Comparison of ENCODE assay signal across 31 mouse cellular contexts in the genomic region with DNA sequence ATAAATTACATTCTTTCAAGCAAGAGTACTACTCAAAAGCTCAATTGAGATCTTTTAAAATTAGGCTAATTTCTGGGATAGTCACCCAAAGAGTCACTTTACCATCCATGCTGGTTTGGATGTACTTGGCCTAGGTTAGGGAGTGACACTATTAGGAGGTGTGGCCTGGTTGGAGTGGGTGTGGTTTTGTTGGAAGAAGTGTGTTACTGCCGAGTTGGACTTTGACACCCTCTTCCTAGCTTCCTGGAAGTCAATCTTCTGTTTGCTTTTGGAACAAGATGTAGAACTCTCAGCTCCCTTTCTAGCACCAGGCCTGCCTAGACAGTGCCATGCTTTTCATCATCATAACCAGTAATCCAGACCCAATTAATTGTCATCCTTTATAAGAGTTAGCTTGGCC. TPM values are rescaled to one million over a fixed set of nuclear protein-coding genes. Genes with fewer than 3 reads are reported as not detected.
A peak's percentile ranks its signal among the peaks of the same experiment; 100 is the strongest.
DNase-seq lines count a peak whose midpoint lies in the region; ATAC-seq and TF ChIP-seq lines count a peak whose summit lies in the region.
"Had no signal": no experiment of that assay in that cellular context is flagged by ENCODE, and none has a peak within 500 bp of the region (broad histone marks: within the 10 kb centered on the region; RNA-seq: fewer than 3 reads in every experiment).

No protein-coding gene starts in this region.

- H3K27ac ChIP-seq in intestine, embryonic 15.5 days = no peak overlapping the region
- no peak overlapping the region for H3K27ac ChIP-seq in intestine, postnatal 0 days (ENCODE audit: low read depth, low read length)
- H3K27ac ChIP-seq in stomach, postnatal 0 days (replicated peaks) = no peak overlapping the region
- H3K27ac ChIP-seq: forebrain, embryonic 10.5 days; forebrain, embryonic 13.5 days; gastrocnemius, adult 2 months; hindbrain, embryonic 12.5 days; hindbrain, embryonic 15.5 days had no signal

- H3K36me3 ChIP-seq in intestine, embryonic 15.5 days = no peaks in the 10 kb centered on the region
- H3K36me3 ChIP-seq in intestine, postnatal 0 days (ENCODE audit: control insufficient read depth, insufficient read depth) = no peaks in the 10 kb centered on the region
- no peaks in the 10 kb centered on the region for H3K36me3 ChIP-seq in stomach, postnatal 0 days (ENCODE audit: control insufficient read depth, insufficient read depth, low read length)
- H3K36me3 ChIP-seq: forebrain, embryonic 10.5 days; hindbrain, embryonic 12.5 days; hindbrain, embryonic 15.5 days had no signal

- no peaks in the 10 kb centered on the region for H3K4me1 ChIP-seq in intestine, embryonic 15.5 days (replicated peaks)
- H3K4me1 ChIP-seq in intestine, postnatal 0 days (replicated peaks; ENCODE audit: control insufficient read depth, insufficient read depth, low read length) = no peaks in the 10 kb centered on the region
- H3K4me1 ChIP-seq in stomach, postnatal 0 days (replicated peaks; ENCODE audit: control insufficient read depth, insufficient read depth) = no peaks in the 10 kb centered on the region
- H3K4me1 ChIP-seq: forebrain, embryonic 10.5 days; forebrain, embryonic 13.5 days; hindbrain, embryonic 12.5 days; hindbrain, embryonic 15.5 days had no signal

- H3K4me3 ChIP-seq in intestine, embryonic 15.5 days (replicated peaks) = no peak overlapping the region
- no peak overlapping the region for H3K4me3 ChIP-seq in intestine, postnatal 0 days (ENCODE audit: low read depth, low read length)
- H3K4me3 ChIP-seq in stomach, postnatal 0 days (ENCODE audit: low read depth, low read length) = no peak overlapping the region
- H3K4me3 ChIP-seq: forebrain, embryonic 10.5 days; forebrain, embryonic 13.5 days; gastrocnemius, adult 2 months; hindbrain, embryonic 12.5 days; hindbrain, embryonic 15.5 days had no signal

- H3K27me3 ChIP-seq in intestine, embryonic 15.5 days (replicated peaks) = no peaks in the 10 kb centered on the region
- H3K27me3 ChIP-seq in intestine, postnatal 0 days (replicated peaks; ENCODE audit: control insufficient read depth, insufficient read depth, low read length) = no peaks in the 10 kb centered on the region
- no peaks in the 10 kb centered on the region for H3K27me3 ChIP-seq in stomach, postnatal 0 days (ENCODE audit: control insufficient read depth, insufficient read depth, low read length)
- H3K27me3 ChIP-seq: forebrain, embryonic 13.5 days; hindbrain, embryonic 12.5 days; hindbrain, embryonic 15.5 days had no signal

- no peak for TF ChIP-seq CTCF in intestine, postnatal 0 days (IDR thresholded peaks at IDR 0.05; ENCODE audit: low read depth)
- no peak for TF ChIP-seq CTCF in stomach, postnatal 0 days (IDR thresholded peaks at IDR 0.05; ENCODE audit: low read depth)

- H3K9me3 ChIP-seq in intestine, embryonic 15.5 days = no peaks in the 10 kb centered on the region
- no peaks in the 10 kb centered on the region for H3K9me3 ChIP-seq in intestine, postnatal 0 days (ENCODE audit: control insufficient read depth)
- no peaks in the 10 kb centered on the region for H3K9me3 ChIP-seq in stomach, postnatal 0 days (ENCODE audit: control insufficient read depth, low read length)
- H3K9me3 ChIP-seq: forebrain, embryonic 10.5 days; forebrain, embryonic 13.5 days; hindbrain, embryonic 12.5 days; hindbrain, embryonic 15.5 days had no signal

- TF ChIP-seq EP300 in stomach, postnatal 0 days (optimal IDR thresholded peaks at IDR 0.05) = no peak

- no peak overlapping the region for H3K4me2 ChIP-seq in intestine, embryonic 15.5 days (replicated peaks)
- H3K4me2 ChIP-seq in intestine, postnatal 0 days (replicated peaks; ENCODE audit: low read depth) = no peak overlapping the region
- no peak overlapping the region for H3K4me2 ChIP-seq in stomach, postnatal 0 days (replicated peaks; ENCODE audit: low read depth)
- H3K4me2 ChIP-seq: forebrain, embryonic 13.5 days; heart, embryonic 11.5 days; hindbrain, embryonic 12.5 days; hindbrain, embryonic 15.5 days had no signal

- DNase-seq in stomach, postnatal 0 days (ENCODE audit: low spot score) = peak; percentile 69
- no peak for DNase-seq in right cerebral cortex, postnatal 10 days (ENCODE audit: low spot score in 2 of 2)
- DNase-seq in layer of hippocampus, postnatal 14 days (ENCODE audit: low spot score in 2 of 2) = no peak
- DNase-seq in retina, postnatal 1 day = no peak
- DNase-seq: adrenal gland, adult 8-10 months; adrenal gland, postnatal 25 days; cerebellum, adult 18-20 months; cerebellum, adult 9-10 months; cerebellum, postnatal 14 days; gastrocnemius, adult 2 months; gastrocnemius, postnatal 14 days; heart, adult 11 months had no signal

- no peak overlapping the region for H3K9ac ChIP-seq in intestine, embryonic 15.5 days
- H3K9ac ChIP-seq in intestine, postnatal 0 days (ENCODE audit: low read depth, low read length) = no peak overlapping the region
- H3K9ac ChIP-seq in stomach, postnatal 0 days (ENCODE audit: low read length) = no peak overlapping the region
- H3K9ac ChIP-seq: forebrain, embryonic 13.5 days; hindbrain, embryonic 12.5 days; hindbrain, embryonic 15.5 days had no signal

- peak; percentile 66 for ATAC-seq in intestine, embryonic 15.5 days
- 0 out of 2 replicates have a peak, but pooled peaks have one; percentile 41 for ATAC-seq in intestine, postnatal 0 days
- peak; percentile 93 for ATAC-seq in stomach, postnatal 0 days (ENCODE audit: low FRiP score, low TSS enrichment)
- ATAC-seq: activated CD4-positive, CD25-positive, alpha-beta regulatory T cell, adult 4 months; CD4-positive, CD25-positive, alpha-beta regulatory T cell, adult 4 months; forebrain, embryonic 13.5 days; forebrain, embryonic 16.5 days had no signal

- 40% methylated on average over 1 of the region's 1 CpGs for WGBS in intestine, embryonic 15.5 days
- WGBS in intestine, postnatal 0 days = 21% methylated on average over 1 of the region's 1 CpGs
- WGBS in stomach, postnatal 0 days = 15% methylated on average over 1 of the region's 1 CpGs

RNA-seq across cellular contexts. Expression of a gene that starts 45.4 kb away (rescaled TPM):
- 1.4 and 1.7 TPM in 2 replicates for polyA plus RNA-seq in intestine, embryonic 15.5 days (2015; fragmentation: Nextera tagmentation; extraction: Ambion mirVana)
- 0.48 and 0.54 TPM in 2 replicates for polyA plus RNA-seq in intestine, postnatal 0 days (2015; fragmentation: Nextera tagmentation; extraction: Ambion mirVana)
- 0.94 and 1.1 TPM in 2 replicates for polyA plus RNA-seq in stomach, postnatal 0 days (2015; fragmentation: Nextera tagmentation; extraction: Ambion mirVana)
- total RNA-seq in layer of hippocampus, postnatal 14 days (2021) = 10 to 100 TPM; 23.1 to 23.9 TPM
- total RNA-seq: hematopoietic stem cell, adult 5-6 weeks; MEL had no signal
- polyA plus RNA-seq: activated CD4-positive, CD25-positive, alpha-beta regulatory T cell, adult 4 months; C2C12; CD4-positive, CD25-positive, alpha-beta regulatory T cell, adult 4 months had no signal

RNA-seq across cellular contexts. Expression of a gene that starts 54.4 kb away (rescaled TPM):
- not detected in 2 replicates for polyA plus RNA-seq in intestine, embryonic 15.5 days (2015; fragmentation: Nextera tagmentation; extraction: Ambion mirVana)
- polyA plus RNA-seq in intestine, postnatal 0 days (2015; fragmentation: Nextera tagmentation; extraction: Ambion mirVana) = 0.10 and 0.18 TPM in 2 replicates
- polyA plus RNA-seq in stomach, postnatal 0 days (2015; fragmentation: Nextera tagmentation; extraction: Ambion mirVana) = 0.15 TPM in 1 of 2 replicates, not detected in the other
- 1 to 10 TPM; 6.3 to 6.8 TPM for total RNA-seq in layer of hippocampus, postnatal 14 days (2021)
- total RNA-seq: gastrocnemius, adult 2 months; gastrocnemius, postnatal 14 days; gastrocnemius, postnatal 4 days; heart, adult 8-10 months; heart, postnatal 25 days; hematopoietic stem cell, adult 5-6 weeks; MEL had no signal
- polyA plus RNA-seq: activated CD4-positive, CD25-positive, alpha-beta regulatory T cell, adult 4 months; C2C12; CD4-positive, CD25-positive, alpha-beta regulatory T cell, adult 4 months; embryonic facial prominence, embryonic 11.5 days; heart, embryonic 11.5 days; heart, embryonic 14.5 days; heart, postnatal 0 days had no signal

Comparison
In these comparisons a context has a peak if more than half of its experiments do, and no peak if none do; other contexts are left out.
1. ATAC-seq: peak in every context shown above with its lines; median percentile 93 in stomach, postnatal 0 days; 66 in intestine, embryonic 15.5 days; 41 in intestine, postnatal 0 days.